ENCODE assay signal across 13 mouse cellular contexts in genomic region chr1:89364547-89365305, GRCm38 (mm10).
DNase-seq lines count a peak whose midpoint lies in the region; ATAC-seq and TF ChIP-seq lines count a peak whose summit lies in the region.
"Had no signal": no experiment of that assay in that cellular context is flagged by ENCODE, and none has a peak within 500 bp of the region (broad histone marks: within the 10 kb centered on the region; RNA-seq: fewer than 3 reads in every experiment).

No protein-coding gene starts in this region.

- H3K27me3 ChIP-seq in kidney, adult 2 months (replicated peaks; ENCODE audit: control insufficient read depth, insufficient read depth, low read length) = no peaks in the 10 kb centered on the region
- H3K27me3 ChIP-seq in neural tube, embryonic 11.5 days (ENCODE audit: control insufficient read depth, insufficient read depth, low read length) = no peaks in the 10 kb centered on the region
- H3K27me3 ChIP-seq: embryonic facial prominence, embryonic 15.5 days; heart, embryonic 13.5 days; limb, embryonic 12.5 days; megakaryocyte, embryonic 14.5 days had no signal

- no peak overlapping the region for H3K4me3 ChIP-seq in kidney, adult 2 months (ENCODE audit: insufficient read depth, low read depth, low read length)
- no peak overlapping the region for H3K4me3 ChIP-seq in neural tube, embryonic 11.5 days (ENCODE audit: low read depth, low read length)
- H3K4me3 ChIP-seq: embryonic facial prominence, embryonic 15.5 days; heart, embryonic 13.5 days; limb, embryonic 12.5 days; megakaryocyte, embryonic 14.5 days had no signal

- no peak; the same call in 1 of the 2 replicates for TF ChIP-seq CTCF in kidney, adult 2 months (conservative IDR thresholded peaks at IDR 0.05; ENCODE audit: insufficient read depth, insufficient read length, low read depth, low read length)

- no peak overlapping the region for H3K27ac ChIP-seq in kidney, adult 2 months (ENCODE audit: insufficient read depth, low read depth, low read length)
- no peak overlapping the region for H3K27ac ChIP-seq in neural tube, embryonic 11.5 days (ENCODE audit: low read depth, low read length)
- H3K27ac ChIP-seq: embryonic facial prominence, embryonic 15.5 days; heart, embryonic 13.5 days; limb, embryonic 12.5 days had no signal

- no peaks in the 10 kb centered on the region for H3K9me3 ChIP-seq in neural tube, embryonic 11.5 days (ENCODE audit: control insufficient read depth, low read length)
- H3K9me3 ChIP-seq: embryonic facial prominence, embryonic 15.5 days; heart, embryonic 13.5 days had no signal

- DNase-seq in layer of hippocampus, adult 11-12 months (ENCODE audit: low spot score) = peak; percentile 13
- DNase-seq in layer of hippocampus, adult 9-10 months (ENCODE audit: low spot score) = no peak
- DNase-seq in cerebellum, adult 8-10 months = peak; percentile 37
- peak; percentile 70 for DNase-seq in kidney, adult 2 months
- DNase-seq in neural tube, embryonic 11.5 days (ENCODE audit: low spot score) = peak; percentile 44
- DNase-seq in lung, postnatal 10 days = no peak
- DNase-seq in urinary bladder, postnatal 25 days (ENCODE audit: low spot score) = no peak
- no peak for DNase-seq in adrenal gland, adult (ENCODE audit: inconsistent age in 2 of 2, low spot score in 1 of 2)
- DNase-seq: adrenal gland, postnatal 14 days had no signal

- no peaks in the 10 kb centered on the region for H3K36me3 ChIP-seq in kidney, adult 2 months (ENCODE audit: control insufficient read depth, insufficient read depth, low read length)
- no peaks in the 10 kb centered on the region for H3K36me3 ChIP-seq in neural tube, embryonic 11.5 days (ENCODE audit: control insufficient read depth, insufficient read depth, low read length)
- H3K36me3 ChIP-seq: embryonic facial prominence, embryonic 15.5 days; heart, embryonic 13.5 days; limb, embryonic 12.5 days had no signal

- 32% methylated on average over 12 of the region's 12 CpGs for WGBS in kidney, adult 2 months
- 60% methylated on average over 12 of the region's 12 CpGs for WGBS in neural tube, embryonic 11.5 days

- no peaks in the 10 kb centered on the region; the same call in 1 of the 2 replicates for H3K4me1 ChIP-seq in kidney, adult 2 months (ENCODE audit: control insufficient read depth, insufficient read depth, low read length)
- no peaks in the 10 kb centered on the region for H3K4me1 ChIP-seq in neural tube, embryonic 11.5 days (ENCODE audit: control insufficient read depth, insufficient read depth, low read length)
- H3K4me1 ChIP-seq: megakaryocyte, embryonic 14.5 days had no signal

- no peak overlapping the region for H3K4me2 ChIP-seq in neural tube, embryonic 11.5 days (ENCODE audit: low read depth)
- H3K4me2 ChIP-seq: embryonic facial prominence, embryonic 15.5 days; heart, embryonic 13.5 days; limb, embryonic 12.5 days had no signal

- no peak for TF ChIP-seq POLR2A in kidney, adult 2 months (IDR thresholded peaks at IDR 0.05; ENCODE audit: low read depth, low read length)

- no peak overlapping the region for H3K9ac ChIP-seq in neural tube, embryonic 11.5 days (ENCODE audit: low read length)
- H3K9ac ChIP-seq: embryonic facial prominence, embryonic 15.5 days; heart, embryonic 13.5 days; limb, embryonic 12.5 days had no signal

- no peak for ATAC-seq in neural tube, embryonic 11.5 days (ENCODE audit: insufficient read depth, low FRiP score, low TSS enrichment)

Comparison
In these comparisons a context has a peak if more than half of its experiments do, and no peak if none do; other contexts are left out.
1. DNase-seq: peak in layer of hippocampus, adult 11-12 months (single experiment), cerebellum, adult 8-10 months (single experiment), kidney, adult 2 months (single experiment) and neural tube, embryonic 11.5 days (single experiment); none in layer of hippocampus, adult 9-10 months (single experiment), lung, postnatal 10 days (single experiment), urinary bladder, postnatal 25 days (single experiment) and adrenal gland, adult (0 of 2).